Mouse (Mus musculus): ENCODE results near the gene Slc2a3. TPM values are rescaled to one million over a fixed set of nuclear protein-coding genes. Genes with fewer than 3 reads are reported as not detected.
A peak's percentile ranks its signal among the peaks of the same experiment; 100 is the strongest.

Slc2a3 gene
- total RNA-seq (2021): 1 to 10 TPM; 5.8 to 9.6 TPM
- long read RNA-seq, experiment 1, transcript Slc2a3-201 (10 exons, 3,959 nt): major isoform, 5 of 10 reads
- long read RNA-seq, experiment 1, partial matches to known transcripts: 2 of 10 reads
- long read RNA-seq, experiment 1, other reads (novel, unspliced or antisense): 3 of 10 reads
- long read RNA-seq, experiment 2, partial matches to known transcripts: 1 of 4 reads
- long read RNA-seq, experiment 2, other reads (novel, unspliced or antisense): 2 of 4 reads

- peak; percentile 61 to 73 for DNase-seq
Observed at GRCm38 (mm10) chr6:122801301-122801800, at the start of gene Slc2a3. Gene Slc2a3, minus strand, starts transcription at chr6:122801640.

- DNase-seq: no peak
Observed at GRCm38 (mm10) chr6:122843759-122844158, 42.3 kb upstream of the Slc2a3 start.

GRCm38 (mm10) chr6:122837539-122837938 lies 36.1 kb upstream of the Slc2a3 start:
- DNase-seq: no peak

- DNase-seq: no peak
Observed at GRCm38 (mm10) chr6:122836974-122837373, 35.5 kb upstream of the Slc2a3 start.

- peak; percentile 21 to 52 for DNase-seq
Observed at GRCm38 (mm10) chr6:122834365-122834764, 32.9 kb upstream of the Slc2a3 start.

- no peak for DNase-seq
Observed at GRCm38 (mm10) chr6:122832880-122833279, 31.4 kb upstream of the Slc2a3 start.

- peak; percentile 42 to 60 for DNase-seq
Observed at GRCm38 (mm10) chr6:122828086-122828485, 26.6 kb upstream of the Slc2a3 start.

GRCm38 (mm10) chr6:122825923-122826742 lies 24.7 kb upstream of the Slc2a3 start:
- DNase-seq: peak; percentile 62 to 73

- DNase-seq: no peak
Observed at GRCm38 (mm10) chr6:122825166-122825565, 23.7 kb upstream of the Slc2a3 start.

GRCm38 (mm10) chr6:122824086-122824485 lies 22.6 kb upstream of the Slc2a3 start:
- DNase-seq: no peak

- DNase-seq: no peak
Observed at GRCm38 (mm10) chr6:122821822-122822221, 20.4 kb upstream of the Slc2a3 start.

- DNase-seq: no peak
Observed at GRCm38 (mm10) chr6:122820799-122821650, 19.6 kb upstream of the Slc2a3 start.

GRCm38 (mm10) chr6:122820071-122820798 lies 18.8 kb upstream of the Slc2a3 start:
- DNase-seq: peak; percentile 19 to 67

GRCm38 (mm10) chr6:122819306-122820070 lies 18.0 kb upstream of the Slc2a3 start, which contains the start of gene Foxj2:
Gene Foxj2, plus strand, starts transcription at chr6:122819914.
- peak; percentile 86 to 91 for DNase-seq

GRCm38 (mm10) chr6:122813640-122814039 lies 12.2 kb upstream of the Slc2a3 start:
- DNase-seq: no peak

- no peak for DNase-seq
Observed at GRCm38 (mm10) chr6:122812716-122813115, 11.3 kb upstream of the Slc2a3 start.

- peak in 1 of 2 experiments; percentile 45 for DNase-seq
Observed at GRCm38 (mm10) chr6:122811771-122812600, 10.5 kb upstream of the Slc2a3 start.

GRCm38 (mm10) chr6:122811280-122811652 lies 9.8 kb upstream of the Slc2a3 start:
- peak; percentile 98 for DNase-seq

- peak; percentile 97 to 99 for DNase-seq
Observed at GRCm38 (mm10) chr6:122810615-122811279, 9.3 kb upstream of the Slc2a3 start.
